Comparison of ENCODE assay signal across 26 mouse cellular contexts in genomic region chr7:44411144-44411543, GRCm38 (mm10). TPM values are rescaled to one million over a fixed set of nuclear protein-coding genes. Genes with fewer than 3 reads are reported as not detected.
"Had no signal": no experiment of that assay in that cellular context is flagged by ENCODE, and none has a peak within 500 bp of the region (broad histone marks: within the 10 kb centered on the region; RNA-seq: fewer than 3 reads in every experiment).

No protein-coding gene starts in this region.

- H3K9me3 ChIP-seq: kidney, embryonic 15.5 days; limb, embryonic 10.5 days; limb, embryonic 13.5 days; liver, embryonic 13.5 days; neural tube, embryonic 13.5 days had no signal

- H3K9ac ChIP-seq: kidney, embryonic 15.5 days; limb, embryonic 13.5 days; liver, embryonic 13.5 days; lung, embryonic 14.5 days; neural tube, embryonic 13.5 days had no signal

- H3K36me3 ChIP-seq: kidney, embryonic 15.5 days; limb, embryonic 10.5 days; limb, embryonic 13.5 days; liver, embryonic 13.5 days; neural tube, embryonic 13.5 days had no signal

- H3K4me2 ChIP-seq: kidney, embryonic 15.5 days; limb, embryonic 13.5 days; liver, embryonic 13.5 days; lung, embryonic 14.5 days; midbrain, embryonic 11.5 days; neural tube, embryonic 13.5 days had no signal

- H3K27ac ChIP-seq: kidney, embryonic 15.5 days; limb, embryonic 10.5 days; limb, embryonic 13.5 days; liver, embryonic 13.5 days; macrophage; neural tube, embryonic 13.5 days had no signal

- ATAC-seq: intestine, postnatal 0 days; lung, postnatal 0 days had no signal

- H3K4me3 ChIP-seq: kidney, embryonic 15.5 days; limb, embryonic 10.5 days; limb, embryonic 13.5 days; liver, embryonic 13.5 days; megakaryocyte, embryonic 14.5 days; myocyte; neural tube, embryonic 13.5 days had no signal

- DNase-seq: kidney, adult 2 months; kidney, postnatal 10 days; kidney, postnatal 36 days; layer of hippocampus, adult 9-11 months; liver; liver, embryonic 13.5 days; lung, embryonic 14.5 days; midbrain, embryonic 14.5 days; retina, postnatal 1 day; right cerebral cortex, postnatal 25 days; thymus, adult 18-20 months; thymus, postnatal 4 days had no signal

- H3K4me1 ChIP-seq: kidney, embryonic 15.5 days; limb, embryonic 10.5 days; limb, embryonic 13.5 days; megakaryocyte, embryonic 14.5 days had no signal

RNA-seq across cellular contexts. Expression of gene Lrrc4b, which starts 17.7 kb away (rescaled TPM):
- total RNA-seq: monocyte, adult 5-6 weeks; neutrophil, adult 5-6 weeks had no signal
- polyA plus RNA-seq: liver, embryonic 13.5 days; liver, embryonic 16.5 days; macrophage; myocyte had no signal

RNA-seq across cellular contexts. Expression of gene 1700008O03Rik, which starts 25.5 kb away (rescaled TPM):
- total RNA-seq: monocyte, adult 5-6 weeks; neutrophil, adult 5-6 weeks had no signal
- polyA plus RNA-seq: myocyte had no signal

RNA-seq across cellular contexts. Expression of gene Syt3, which starts 27.2 kb away (rescaled TPM):
- total RNA-seq: monocyte, adult 5-6 weeks; neutrophil, adult 5-6 weeks had no signal
- polyA plus RNA-seq: liver, embryonic 16.5 days; macrophage; myocyte had no signal

RNA-seq across cellular contexts. Expression of gene Aspdh, which starts 54.0 kb away (rescaled TPM):
- total RNA-seq: monocyte, adult 5-6 weeks; neutrophil, adult 5-6 weeks had no signal
- polyA plus RNA-seq: limb, embryonic 10.5 days; lung, postnatal 0 days; macrophage; myocyte; spleen, adult 2 months had no signal
